In genomic region chr14:72869188-72869749, GRCm38 (mm10) we compare ENCODE assay signal across 8 mouse cellular contexts.
DNase-seq lines count a peak whose midpoint lies in the region; ATAC-seq and TF ChIP-seq lines count a peak whose summit lies in the region.

No protein-coding gene starts in this region.

- no peak overlapping the region for H3K27ac ChIP-seq in heart, embryonic 16.5 days (ENCODE audit: low read length)
- no peak overlapping the region for H3K27ac ChIP-seq in heart, embryonic 11.5 days (ENCODE audit: low read depth, low read length)
- no peak overlapping the region; the same call in 1 of the 2 replicates for H3K27ac ChIP-seq in limb, embryonic 13.5 days
- no peak overlapping the region for H3K27ac ChIP-seq in stomach, postnatal 0 days (replicated peaks)

- no peaks in the 10 kb centered on the region for H3K4me1 ChIP-seq in heart, embryonic 16.5 days (ENCODE audit: control insufficient read depth, insufficient read depth, low read length)
- H3K4me1 ChIP-seq in heart, embryonic 11.5 days (ENCODE audit: control insufficient read depth, insufficient read depth, low read length), result no peaks in the 10 kb centered on the region
- H3K4me1 ChIP-seq in limb, embryonic 13.5 days, result peaks cover 10% of the 10 kb centered on the region; the same call in 1 of the 2 replicates
- H3K4me1 ChIP-seq in stomach, postnatal 0 days (replicated peaks; ENCODE audit: control insufficient read depth, insufficient read depth), result no peaks in the 10 kb centered on the region

- no peaks in the 10 kb centered on the region for H3K9me3 ChIP-seq in heart, embryonic 16.5 days (replicated peaks; ENCODE audit: control insufficient read depth, low read length)
- H3K9me3 ChIP-seq in heart, embryonic 11.5 days (replicated peaks; ENCODE audit: control insufficient read depth, low read length), result no peaks in the 10 kb centered on the region
- no peaks in the 10 kb centered on the region for H3K9me3 ChIP-seq in limb, embryonic 13.5 days
- H3K9me3 ChIP-seq in stomach, postnatal 0 days (ENCODE audit: control insufficient read depth, low read length), result no peaks in the 10 kb centered on the region

- peak overlapping the region; percentile 46 for H3K4me2 ChIP-seq in heart, embryonic 16.5 days (ENCODE audit: low read depth, low read length)
- H3K4me2 ChIP-seq in heart, embryonic 11.5 days, result no peak overlapping the region
- peak overlapping the region; percentile 38 for H3K4me2 ChIP-seq in limb, embryonic 13.5 days (replicated peaks)
- H3K4me2 ChIP-seq in stomach, postnatal 0 days (replicated peaks; ENCODE audit: low read depth), result no peak overlapping the region; the same call in 1 of the 2 replicates

- peak; percentile 14 to 17 for DNase-seq in B cell, adult 2 months
- DNase-seq in brain, embryonic 14.5 days (ENCODE audit: low read depth), result peak; percentile 78
- peak; percentile 49 to 57 for DNase-seq in frontal cortex, postnatal 36 days (ENCODE audit: low spot score in 2 of 2)
- peak; percentile 33 for DNase-seq in stomach, postnatal 0 days (ENCODE audit: low spot score)
- DNase-seq in testis, postnatal 10 days (ENCODE audit: low spot score), result no peak

- no peaks in the 10 kb centered on the region for H3K27me3 ChIP-seq in heart, embryonic 16.5 days (ENCODE audit: control insufficient read depth, insufficient read depth, low read length)
- H3K27me3 ChIP-seq in heart, embryonic 11.5 days (ENCODE audit: control insufficient read depth, insufficient read depth, low read length), result no peaks in the 10 kb centered on the region
- no peaks in the 10 kb centered on the region for H3K27me3 ChIP-seq in limb, embryonic 13.5 days
- no peaks in the 10 kb centered on the region for H3K27me3 ChIP-seq in stomach, postnatal 0 days (ENCODE audit: control insufficient read depth, insufficient read depth, low read length)

- TF ChIP-seq CTCF in brain, embryonic 14.5 days (IDR thresholded peaks at IDR 0.05; ENCODE audit: borderline replicate concordance, extremely low read depth, insufficient read depth, insufficient read length), result no peak
- TF ChIP-seq CTCF in stomach, postnatal 0 days (IDR thresholded peaks at IDR 0.05; ENCODE audit: low read depth), result no peak

- H3K4me3 ChIP-seq in heart, embryonic 16.5 days (ENCODE audit: low read length), result 0 out of 2 replicates have a peak overlapping the region, but pooled peaks have one; percentile 10
- no peak overlapping the region for H3K4me3 ChIP-seq in heart, embryonic 11.5 days (ENCODE audit: low read depth, low read length)
- H3K4me3 ChIP-seq in limb, embryonic 13.5 days, result no peak overlapping the region
- H3K4me3 ChIP-seq in stomach, postnatal 0 days (ENCODE audit: low read depth, low read length), result no peak overlapping the region

- no peaks in the 10 kb centered on the region for H3K36me3 ChIP-seq in heart, embryonic 16.5 days (ENCODE audit: control insufficient read depth, insufficient read depth)
- no peaks in the 10 kb centered on the region for H3K36me3 ChIP-seq in heart, embryonic 11.5 days (ENCODE audit: control insufficient read depth, insufficient read depth, low read length)
- no peaks in the 10 kb centered on the region for H3K36me3 ChIP-seq in limb, embryonic 13.5 days
- no peaks in the 10 kb centered on the region for H3K36me3 ChIP-seq in stomach, postnatal 0 days (ENCODE audit: control insufficient read depth, insufficient read depth, low read length)

- no peak overlapping the region for H3K9ac ChIP-seq in heart, embryonic 16.5 days (ENCODE audit: low read length)
- no peak overlapping the region for H3K9ac ChIP-seq in heart, embryonic 11.5 days (ENCODE audit: low read depth, low read length)
- no peak overlapping the region for H3K9ac ChIP-seq in limb, embryonic 13.5 days
- H3K9ac ChIP-seq in stomach, postnatal 0 days (ENCODE audit: low read length), result no peak overlapping the region

- TF ChIP-seq POLR2A in brain, embryonic 14.5 days (IDR thresholded peaks at IDR 0.05; ENCODE audit: borderline replicate concordance, extremely low read depth, insufficient read depth, insufficient read length, poor library complexity, severe bottlenecking), result no peak

- 46% methylated on average over 20 of the region's 20 CpGs for WGBS in heart, embryonic 16.5 days
- 48% methylated on average over 20 of the region's 20 CpGs for WGBS in heart, embryonic 11.5 days (ENCODE audit: insufficient replicate concordance)
- WGBS in limb, embryonic 13.5 days, result 40% methylated on average over 20 of the region's 20 CpGs
- WGBS in stomach, postnatal 0 days, result 35% methylated on average over 20 of the region's 20 CpGs

- TF ChIP-seq EP300 in stomach, postnatal 0 days (optimal IDR thresholded peaks at IDR 0.05), result no peak

- ATAC-seq in heart, embryonic 16.5 days (replicated peaks; ENCODE audit: extremely low read depth, insufficient read depth, low FRiP score), result no peak
- ATAC-seq in heart, embryonic 11.5 days (replicated peaks; ENCODE audit: insufficient number of reproducible peaks, low FRiP score, low TSS enrichment), result no peak
- peak; percentile 59; the same call in 1 of the 2 replicates for ATAC-seq in limb, embryonic 13.5 days (ENCODE audit: low FRiP score, low read depth)
- ATAC-seq in stomach, postnatal 0 days (ENCODE audit: low FRiP score, low TSS enrichment), result peak; percentile 83

Comparison
In these comparisons a context has a peak if more than half of its experiments do, and no peak if none do; other contexts are left out.
1. H3K4me2 ChIP-seq: peak in heart, embryonic 16.5 days (single experiment) and limb, embryonic 13.5 days (single experiment); none in heart, embryonic 11.5 days (single experiment) and stomach, postnatal 0 days (single experiment).
2. ATAC-seq: peak in limb, embryonic 13.5 days (single experiment) and stomach, postnatal 0 days (single experiment); none in heart, embryonic 16.5 days (single experiment) and heart, embryonic 11.5 days (single experiment).